Mouse (Mus musculus) kidney, embryonic 14.5 days (tissue): ENCODE measurements around the gene Irf2. TPM values are rescaled to one million over a fixed set of nuclear protein-coding genes. Genes with fewer than 3 reads are reported as not detected.

Experiments
- ATAC-seq: fragments of 200-750 bp; cut with Nextera tagmentation; 2 replicates; pipeline ENCODE4 v1.8.0; 2017; ENCODE audit warnings: moderate number of reproducible peaks, mild to moderate bottlenecking, moderate TSS enrichment, moderate library complexity; ENCODE audit not compliant: low FRiP score, low TSS enrichment
- H3K27ac ChIP-seq: fragments of 300-500 bp; sonication (generic); 2 replicates; pipeline ENCODE4 v1.5.1; 2014; ENCODE audit warnings: low read depth, mild to moderate bottlenecking, low read length, moderate library complexity, mixed read lengths
- H3K27me3 ChIP-seq: fragments of 300-500 bp; sonication (generic); 2 replicates; pipeline ENCODE4 v1.6.1; 2014; ENCODE audit warnings: mild to moderate bottlenecking, low read length; ENCODE audit not compliant: control insufficient read depth, insufficient read depth
- H3K36me3 ChIP-seq: fragments of 300-500 bp; sonication (generic); 2 replicates; pipeline ENCODE4 v1.6.1; 2014; ENCODE audit warnings: low read length, mixed read lengths; ENCODE audit not compliant: control insufficient read depth, insufficient read depth
- H3K4me1 ChIP-seq: fragments of 300-500 bp; sonication (generic); 2 replicates; pipeline ENCODE4 v1.6.1; 2014; ENCODE audit warnings: low read length, mixed read lengths; ENCODE audit not compliant: control insufficient read depth, insufficient read depth
- H3K4me2 ChIP-seq: fragments of 300-500 bp; sonication (generic); replicated peaks from 2 replicates; pipeline ENCODE4 v1.6.1; 2014; ENCODE audit warnings: low read depth, mild to moderate bottlenecking, low read length
- H3K4me3 ChIP-seq: fragments of 300-500 bp; sonication (generic); 2 replicates; pipeline ENCODE4 v1.5.1; 2014; ENCODE audit warnings: mild to moderate bottlenecking, low read length
- H3K9ac ChIP-seq: fragments of 300-500 bp; sonication (generic); 2 replicates; pipeline ENCODE4 v1.6.1; 2014; ENCODE audit warnings: low read depth, mild to moderate bottlenecking, low read length, moderate library complexity
- H3K9me3 ChIP-seq: fragments of 300-500 bp; sonication (generic); 2 replicates; pipeline ENCODE4 v1.6.1; 2016; ENCODE audit warnings: low read length; ENCODE audit not compliant: control insufficient read depth
- WGBS: fragments of 180-500 bp; shearing (Covaris S2); extraction: QIAGEN DNeasy Blood & Tissue Kit; methylation state at CpG from one replicate; pipeline ENCODE4 v1.1.7; 2014; 5-methylcytosine and 5-hydroxymethylcytosine counted together
- polyA plus RNA-seq: library from polyadenylated mRNA; unstranded; fragments of >200 nt; fragmentation: Nextera tagmentation; extraction: Ambion mirVana; gene quantifications from 2 replicates; pipeline ENCODE4 v1.2.1, GENCODE M21; 2014

Gene Irf2
- polyA plus RNA-seq, 1 experiment from 2014 or later, result 13.9 TPM

DNA sequence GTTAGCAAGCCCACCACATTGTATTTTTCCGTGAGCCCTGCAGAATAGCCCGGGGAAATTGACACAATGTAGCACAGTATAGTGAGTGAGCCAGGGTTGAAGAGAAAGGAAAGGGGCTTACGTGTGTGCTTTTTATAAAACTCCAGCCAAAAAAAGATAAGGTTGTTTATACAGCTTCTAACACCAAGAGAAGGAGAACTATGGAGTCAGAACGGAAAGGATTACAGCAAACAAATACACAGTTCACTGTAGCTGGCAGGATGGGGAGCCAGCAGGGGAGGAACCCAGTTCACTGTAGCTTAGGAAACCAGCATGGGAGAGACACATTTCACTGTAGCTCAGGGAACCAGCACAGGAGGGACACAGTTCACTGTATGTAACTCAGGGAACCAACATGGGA lies 149.0 kb downstream of the Irf2 start:
- H3K27me3 ChIP-seq, result no peaks in the 10 kb centered on the region
- H3K4me3 ChIP-seq, result no peak overlapping the region
- H3K4me1 ChIP-seq, result 0 out of 2 replicates have a peak, but pooled peaks cover 3% of the 10 kb centered on the region
- no peak overlapping the region for H3K27ac ChIP-seq
- H3K4me2 ChIP-seq, result no peak overlapping the region
- no peak for ATAC-seq
- no peak overlapping the region for H3K9ac ChIP-seq
- no peaks in the 10 kb centered on the region for H3K36me3 ChIP-seq
- WGBS, result 69% methylated on average over 4 of the region's 4 CpGs
- no peaks in the 10 kb centered on the region for H3K9me3 ChIP-seq

DNA sequence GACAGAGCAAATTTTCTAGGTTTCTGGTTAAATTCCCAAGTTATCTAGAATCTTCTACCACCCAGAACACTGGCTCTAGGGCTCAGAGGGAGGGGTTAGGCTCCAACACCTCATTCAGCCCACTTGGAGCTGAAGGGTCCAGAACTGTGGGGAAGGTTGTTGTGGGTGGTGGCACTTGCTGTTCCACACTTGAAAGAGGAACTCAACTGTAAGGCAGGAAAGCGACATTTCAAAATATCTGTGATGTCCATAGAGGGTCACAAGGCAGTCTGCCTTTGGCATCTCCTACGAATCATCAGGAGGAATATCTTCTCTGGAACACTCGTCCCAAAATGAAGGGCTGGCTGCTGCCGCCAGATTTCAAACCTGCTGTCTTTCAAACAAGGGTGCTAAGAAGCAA lies 150.7 kb downstream of the Irf2 start:
- no peak for ATAC-seq
- Histone ChIP-seq H3K36me3 (no peaks in the 10 kb centered on the region), H3K4me1 (0 out of 2 replicates have a peak, but pooled peaks cover 3% of the 10 kb centered on the region), H3K4me2 (no peak overlapping the region), H3K9me3 (no peaks in the 10 kb centered on the region), H3K4me3 (no peak overlapping the region), H3K27me3 (no peaks in the 10 kb centered on the region), H3K9ac (no peak overlapping the region), H3K27ac (no peak overlapping the region)
- 85% methylated on average over 4 of the region's 4 CpGs for WGBS

DNA sequence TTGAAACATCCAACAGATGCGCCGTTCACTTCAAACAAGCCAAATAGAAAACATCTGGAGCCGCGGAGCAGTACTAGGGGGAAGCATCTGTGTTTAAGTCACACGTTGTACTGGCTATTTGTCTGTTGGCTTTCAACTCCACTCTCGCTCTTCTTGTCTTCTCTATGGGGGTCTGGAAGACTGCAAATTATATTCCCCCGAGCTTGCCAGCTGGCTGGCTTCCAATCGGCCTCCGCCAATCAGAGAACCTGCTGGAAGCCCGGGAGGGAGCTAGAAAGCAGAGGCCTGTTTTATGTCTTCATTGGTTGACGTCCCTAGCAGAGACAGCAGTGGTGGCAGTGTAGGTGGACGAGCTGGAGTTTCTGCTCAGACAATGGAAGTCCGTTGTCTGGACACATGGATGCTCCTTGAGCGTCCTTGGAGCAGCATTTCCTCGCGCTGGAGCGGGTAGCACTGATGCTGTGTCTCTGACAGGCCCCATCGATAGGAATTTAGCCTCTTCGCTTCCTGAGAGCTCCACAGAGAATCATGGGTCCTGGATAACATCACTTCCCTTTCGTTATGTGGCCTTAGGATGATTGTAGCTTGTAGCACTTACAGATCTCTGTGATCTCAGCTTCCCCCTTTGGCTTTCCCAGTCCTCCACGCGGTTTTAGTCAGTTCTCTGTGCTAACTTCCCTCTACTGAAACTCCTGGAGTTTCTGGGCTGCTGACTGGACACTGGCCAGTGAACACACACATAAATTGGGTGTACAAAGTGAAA lies 153.2 kb downstream of the Irf2 start:
- no peak overlapping the region for H3K4me3 ChIP-seq
- H3K4me2 ChIP-seq, result peak overlapping the region; percentile 29
- H3K36me3 ChIP-seq, result no peaks in the 10 kb centered on the region
- H3K9ac ChIP-seq, result no peak overlapping the region
- H3K9me3 ChIP-seq, result no peaks in the 10 kb centered on the region
- 0 out of 2 replicates have a peak, but pooled peaks cover 3% of the 10 kb centered on the region for H3K4me1 ChIP-seq
- ATAC-seq, result peak; percentile 83
- no peaks in the 10 kb centered on the region for H3K27me3 ChIP-seq
- WGBS, result 67% methylated on average over 22 of the region's 22 CpGs
- peak overlapping the region; percentile 81; the same call in 1 of the 2 replicates for H3K27ac ChIP-seq

DNA sequence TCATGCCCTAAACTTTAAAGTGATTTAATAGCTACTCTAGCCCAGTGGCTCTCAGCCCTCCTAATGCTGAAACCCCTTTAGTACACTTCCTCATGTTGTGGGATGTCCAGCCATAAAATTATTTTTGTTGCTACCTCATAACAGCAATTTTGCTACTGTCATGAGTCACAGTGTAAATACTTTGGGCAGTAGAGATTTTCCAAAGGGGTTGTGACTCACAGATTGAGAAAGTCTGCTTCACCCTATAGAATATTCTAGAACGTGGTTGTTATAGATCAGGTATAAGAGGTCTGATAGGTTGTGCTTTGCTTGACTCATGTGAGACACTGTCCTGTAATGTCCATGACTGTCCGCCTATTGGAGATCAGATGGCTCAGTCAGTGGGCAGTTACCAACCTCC lies 154.9 kb downstream of the Irf2 start:
- Histone ChIP-seq H3K9ac (no peak overlapping the region), H3K27ac (no peak overlapping the region), H3K4me3 (no peak overlapping the region), H3K9me3 (no peaks in the 10 kb centered on the region), H3K36me3 (no peaks in the 10 kb centered on the region), H3K4me2 (no peak overlapping the region), H3K4me1 (0 out of 2 replicates have a peak, but pooled peaks cover 3% of the 10 kb centered on the region), H3K27me3 (no peaks in the 10 kb centered on the region)
- ATAC-seq, result no peak
- 99% methylated on average over 2 of the region's 2 CpGs for WGBS

- no peaks in the 10 kb centered on the region for H3K36me3 ChIP-seq
- 0 out of 2 replicates have a peak, but pooled peaks cover 3% of the 10 kb centered on the region for H3K4me1 ChIP-seq
- no peak overlapping the region for H3K9ac ChIP-seq
- no peak overlapping the region for H3K4me2 ChIP-seq
- H3K27me3 ChIP-seq, result no peaks in the 10 kb centered on the region
- no peak overlapping the region for H3K4me3 ChIP-seq
- no peak for ATAC-seq
- no peaks in the 10 kb centered on the region for H3K9me3 ChIP-seq
- WGBS, result 66% methylated on average over 5 of the region's 5 CpGs
- H3K27ac ChIP-seq, result no peak overlapping the region
Measured at GRCm38 (mm10) chr8:46896005-46896404, 156.5 kb downstream of the Irf2 start.

DNA sequence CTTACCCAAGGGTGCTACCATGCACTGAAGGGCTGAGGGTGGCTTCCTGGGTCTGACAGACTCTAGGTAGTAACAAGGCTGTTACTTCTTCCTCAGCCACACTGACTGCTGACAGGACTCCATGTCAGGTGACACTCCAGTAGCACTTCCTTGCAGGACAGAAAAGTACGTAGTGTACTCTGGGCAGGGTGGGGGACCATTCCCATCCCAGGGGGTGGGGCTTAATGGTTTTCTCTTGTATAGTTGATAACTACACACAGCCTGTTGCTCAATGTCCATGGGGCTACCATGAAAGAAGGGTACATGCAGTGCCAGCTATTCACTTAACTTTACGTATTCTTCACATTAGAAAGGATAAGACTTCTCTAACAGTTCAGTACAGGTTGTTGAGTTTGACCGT lies 157.2 kb downstream of the Irf2 start:
- WGBS, result 91% methylated on average over 3 of the region's 3 CpGs
- Histone ChIP-seq H3K9ac (no peak overlapping the region), H3K4me2 (no peak overlapping the region), H3K4me1 (0 out of 2 replicates have a peak, but pooled peaks cover 3% of the 10 kb centered on the region), H3K27me3 (no peaks in the 10 kb centered on the region), H3K27ac (no peak overlapping the region), H3K36me3 (no peaks in the 10 kb centered on the region), H3K9me3 (no peaks in the 10 kb centered on the region), H3K4me3 (no peak overlapping the region)
- no peak for ATAC-seq

Other genes with a start within 250 kb of the Irf2 start
- gene Cenpu, start 187.7 kb upstream of the Irf2 start, polyA plus RNA-seq, result 19.4 and 24.5 TPM in 2 replicates
- gene Primpol, start 122.5 kb upstream of the Irf2 start, polyA plus RNA-seq, result 10.6 and 15.1 TPM in 2 replicates
- gene Casp3, start 122.4 kb upstream of the Irf2 start, polyA plus RNA-seq, result 45.9 and 69.4 TPM in 2 replicates
- 0.57 and 1.5 TPM in 2 replicates for gene Enpp6, start 247.2 kb downstream of the Irf2 start, polyA plus RNA-seq